Mouse (Mus musculus) thymus, adult 2 months (tissue): Measurements from ENCODE around the gene Rnps1.

Experiments
- CTCF ChIP-seq: fragments of 200-500 bp; IDR thresholded peaks from 2 replicates; pipeline ENCODE4 v1.5.1; 2012; ENCODE audit warnings: mild to moderate bottlenecking, control low read depth, low read length, moderate library complexity, borderline replicate concordance; ENCODE audit not compliant: control insufficient read depth, poor library complexity, insufficient read depth; ENCODE audit errors: extremely low read depth
- POLR2A ChIP-seq: fragments of 200-500 bp; IDR thresholded peaks from 2 replicates; pipeline ENCODE4 v1.6.1; 2012; ENCODE audit warnings: mild to moderate bottlenecking, low read length, control low read depth, moderate library complexity; ENCODE audit not compliant: control insufficient read depth, poor library complexity, insufficient read depth; ENCODE audit errors: extremely low read depth

GRCm38 (mm10) chr17:24407116-24407803 lies 7.1 kb upstream of the Rnps1 start:
- no peak for TF ChIP-seq CTCF
- no peak for TF ChIP-seq POLR2A
